Comparison of ENCODE assay signal across 7 mouse cellular contexts in genomic region chr11:3628999-3629491, GRCm38 (mm10). TPM values are rescaled to one million over a fixed set of nuclear protein-coding genes. Genes with fewer than 3 reads are reported as not detected.
DNase-seq lines count a peak whose midpoint lies in the region; ATAC-seq lines count a peak whose summit lies in the region.

No protein-coding gene starts in this region.

- no peak for DNase-seq in lung, postnatal 25 days (ENCODE audit: low spot score)
- DNase-seq in embryo, embryonic 10 days (ENCODE audit: low spot score): peak; percentile 57
- peak; percentile 48 for DNase-seq in limb, embryonic 11.5 days (ENCODE audit: low spot score)
- DNase-seq in urinary bladder, postnatal 14 days (ENCODE audit: low spot score): no peak

- peaks cover 10% of the 10 kb centered on the region for H3K27me3 ChIP-seq in lung, embryonic 15.5 days
- H3K27me3 ChIP-seq in heart, embryonic 16.5 days (ENCODE audit: control insufficient read depth, insufficient read depth, low read length): 0 out of 2 replicates have a peak, but pooled peaks cover 2% of the 10 kb centered on the region
- peaks cover 2% of the 10 kb centered on the region; the same call in 1 of the 2 replicates for H3K27me3 ChIP-seq in limb, embryonic 11.5 days (ENCODE audit: control insufficient read depth, insufficient read depth, low read length)
- peaks cover 12% of the 10 kb centered on the region for H3K27me3 ChIP-seq in neural tube, embryonic 12.5 days (replicated peaks)

- no peaks in the 10 kb centered on the region for H3K9me3 ChIP-seq in lung, embryonic 15.5 days
- H3K9me3 ChIP-seq in heart, embryonic 16.5 days (replicated peaks; ENCODE audit: control insufficient read depth, low read length): no peaks in the 10 kb centered on the region
- peaks cover 2% of the 10 kb centered on the region; the same call in 1 of the 2 replicates for H3K9me3 ChIP-seq in limb, embryonic 11.5 days (ENCODE audit: control insufficient read depth, low read length)
- 0 out of 2 replicates have a peak, but pooled peaks cover 5% of the 10 kb centered on the region for H3K9me3 ChIP-seq in neural tube, embryonic 12.5 days

- H3K36me3 ChIP-seq in lung, embryonic 15.5 days: no peaks in the 10 kb centered on the region
- H3K36me3 ChIP-seq in heart, embryonic 16.5 days (ENCODE audit: control insufficient read depth, insufficient read depth): no peaks in the 10 kb centered on the region
- H3K36me3 ChIP-seq in limb, embryonic 11.5 days (ENCODE audit: control insufficient read depth, insufficient read depth, low read length): no peaks in the 10 kb centered on the region
- no peaks in the 10 kb centered on the region for H3K36me3 ChIP-seq in neural tube, embryonic 12.5 days

- peak overlapping the region; percentile 40 for H3K9ac ChIP-seq in lung, embryonic 15.5 days
- H3K9ac ChIP-seq in heart, embryonic 16.5 days (ENCODE audit: low read length): peak overlapping the region; percentile 57
- peak overlapping the region; percentile 37; the same call in 1 of the 2 replicates for H3K9ac ChIP-seq in limb, embryonic 11.5 days (ENCODE audit: low read length)
- peak overlapping the region; percentile 45 for H3K9ac ChIP-seq in neural tube, embryonic 12.5 days

- ATAC-seq in lung, embryonic 15.5 days (ENCODE audit: borderline replicate concordance, extremely low read depth, low FRiP score, low TSS enrichment): peak; percentile 31; the same call in 1 of the 2 replicates
- ATAC-seq in heart, embryonic 16.5 days (replicated peaks; ENCODE audit: extremely low read depth, insufficient read depth, low FRiP score): no peak
- no peak for ATAC-seq in limb, embryonic 11.5 days (ENCODE audit: insufficient number of reproducible peaks, low FRiP score, low TSS enrichment, low read depth)
- no peak for ATAC-seq in neural tube, embryonic 12.5 days (ENCODE audit: low FRiP score, low read depth)

- under 1% methylated on average over 30 of the region's 32 CpGs for WGBS in lung, embryonic 15.5 days
- WGBS in heart, embryonic 16.5 days: 1% methylated on average over 32 of the region's 32 CpGs
- WGBS in limb, embryonic 11.5 days: 1% methylated on average over 31 of the region's 32 CpGs
- WGBS in neural tube, embryonic 12.5 days: 2% methylated on average over 32 of the region's 32 CpGs

- H3K4me1 ChIP-seq in lung, embryonic 15.5 days: peaks cover 10% of the 10 kb centered on the region; the same call in 1 of the 2 replicates
- H3K4me1 ChIP-seq in heart, embryonic 16.5 days (ENCODE audit: control insufficient read depth, insufficient read depth, low read length): 0 out of 2 replicates have a peak, but pooled peaks cover 3% of the 10 kb centered on the region
- H3K4me1 ChIP-seq in limb, embryonic 11.5 days (ENCODE audit: control insufficient read depth, insufficient read depth, low read length): no peaks in the 10 kb centered on the region
- H3K4me1 ChIP-seq in neural tube, embryonic 12.5 days: peaks cover 6% of the 10 kb centered on the region

- H3K4me3 ChIP-seq in lung, embryonic 15.5 days: peak overlapping the region; percentile 45
- peak overlapping the region; percentile 56 for H3K4me3 ChIP-seq in heart, embryonic 16.5 days (ENCODE audit: low read length)
- peak overlapping the region; percentile 33 for H3K4me3 ChIP-seq in limb, embryonic 11.5 days (ENCODE audit: low read depth, low read length)
- H3K4me3 ChIP-seq in neural tube, embryonic 12.5 days: peak overlapping the region; percentile 39

- no peak overlapping the region for H3K27ac ChIP-seq in lung, embryonic 15.5 days
- H3K27ac ChIP-seq in heart, embryonic 16.5 days (ENCODE audit: low read length): no peak overlapping the region
- H3K27ac ChIP-seq in limb, embryonic 11.5 days (replicated peaks; ENCODE audit: low read depth, low read length): no peak overlapping the region
- H3K27ac ChIP-seq in neural tube, embryonic 12.5 days: no peak overlapping the region

- peak overlapping the region; percentile 94 for H3K4me2 ChIP-seq in lung, embryonic 15.5 days
- peak overlapping the region; percentile 90 for H3K4me2 ChIP-seq in heart, embryonic 16.5 days (ENCODE audit: low read depth, low read length)
- H3K4me2 ChIP-seq in limb, embryonic 11.5 days (ENCODE audit: low read depth, severe bottlenecking): peak overlapping the region; percentile 80
- H3K4me2 ChIP-seq in neural tube, embryonic 12.5 days (replicated peaks): peak overlapping the region; percentile 92

RNA-seq across cellular contexts. Expression of gene Morc2a, which starts 19.9 kb away (rescaled TPM):
- 28.0 and 28.1 TPM in 2 replicates for polyA plus RNA-seq in lung, embryonic 15.5 days (2015; fragmentation: Nextera tagmentation; extraction: Ambion mirVana)
- polyA plus RNA-seq in heart, embryonic 16.5 days (2015; fragmentation: Nextera tagmentation; extraction: Ambion mirVana): 18.1 and 19.2 TPM in 2 replicates
- 30.0 and 32.5 TPM in 2 replicates for polyA plus RNA-seq in limb, embryonic 11.5 days (2014; fragmentation: Nextera tagmentation; extraction: Ambion mirVana)
- polyA plus RNA-seq in neural tube, embryonic 12.5 days (2016; fragmentation: Nextera tagmentation; extraction: Ambion mirVana): 48.0 and 55.9 TPM in 2 replicates

Comparison
In these comparisons a context has a peak if more than half of its experiments do, and no peak if none do; other contexts are left out.
1. DNase-seq: peak in embryo, embryonic 10 days (single experiment) and limb, embryonic 11.5 days (single experiment); none in lung, postnatal 25 days (single experiment) and urinary bladder, postnatal 14 days (single experiment).
2. Peak in every context shown above with its lines, with median percentiles within 50 percentile points of each other: H3K4me2 ChIP-seq, H3K4me3 ChIP-seq and H3K9ac ChIP-seq.